8 mouse cellular contexts compared by ENCODE assay signal in genomic region chr11:80428381-80429008, GRCm38 (mm10). TPM values are rescaled to one million over a fixed set of nuclear protein-coding genes. Genes with fewer than 3 reads are reported as not detected.
DNase-seq lines count a peak whose midpoint lies in the region; ATAC-seq lines count a peak whose summit lies in the region.

Psmd11 (plus strand) TSS chr11:80428615.

- peak; percentile 99 for ATAC-seq in hindbrain, embryonic 15.5 days (ENCODE audit: low FRiP score, low read depth)

- peak within 1 kb of the TSS; percentile 96 for H3K9ac ChIP-seq in hindbrain, embryonic 15.5 days

- H3K4me2 ChIP-seq in hindbrain, embryonic 15.5 days = peak within 1 kb of the TSS; percentile 70

- no peaks in the 10 kb centered on the region for H3K9me3 ChIP-seq in hindbrain, embryonic 15.5 days

- peak within 1 kb of the TSS; percentile 93 for H3K27ac ChIP-seq in hindbrain, embryonic 15.5 days (replicated peaks)

- H3K4me3 ChIP-seq in hindbrain, embryonic 15.5 days = peak within 1 kb of the TSS; percentile 95

- WGBS in hindbrain, embryonic 15.5 days = under 1% methylated on average over 51 of the region's 58 CpGs

- peaks cover 17% of the 10 kb centered on the region for H3K36me3 ChIP-seq in hindbrain, embryonic 15.5 days

- no peaks in the 10 kb centered on the region for H3K27me3 ChIP-seq in hindbrain, embryonic 15.5 days

- DNase-seq in T-cell, adult 2 months (ENCODE audit: low spot score) = peak; percentile 97
- DNase-seq in cerebellum, postnatal 36 days = peak; percentile 95 to 97
- peak; percentile 93 to 96 for DNase-seq in frontal cortex, postnatal 36 days (ENCODE audit: low spot score in 2 of 2)
- peak; percentile 94 for DNase-seq in left cerebral cortex, adult 11 months (ENCODE audit: low spot score)
- DNase-seq in lung, postnatal 4 days = peak; percentile 96 to 97
- DNase-seq in retina, postnatal 7 days (ENCODE audit: low read depth, low spot score) = peak; percentile 89
- peak; percentile 76 for DNase-seq in urinary bladder, adult 2 months (ENCODE audit: low spot score)

- H3K4me1 ChIP-seq in hindbrain, embryonic 15.5 days (replicated peaks) = peaks cover 11% of the 10 kb centered on the region

RNA-seq across cellular contexts. Expression of gene Psmd11, which starts in this region (rescaled TPM):
- 264 and 269 TPM in 2 replicates for polyA plus RNA-seq in hindbrain, embryonic 15.5 days (2015; fragmentation: Nextera tagmentation; extraction: Ambion mirVana)
- 69.0 and 75.9 TPM in 2 replicates for polyA plus RNA-seq in urinary bladder, adult 2 months (2012; rRNA removed)

Comparison
In these comparisons a context has a peak if more than half of its experiments do, and no peak if none do; other contexts are left out.
1. Peak in every context shown above with its lines: DNase-seq, ATAC-seq, H3K4me3 ChIP-seq and H3K27ac ChIP-seq.